Mouse (Mus musculus) left cerebral cortex, adult 8-10 months (tissue): Measurements from ENCODE around the gene Tas2r134. TPM values are rescaled to one million over a fixed set of nuclear protein-coding genes. Genes with fewer than 3 reads are reported as not detected.

Experiments
- DNase-seq, 2 experiments: peaks; one replicate each; pipeline ENCODE4 v3.0.0; 2022; ENCODE audit warnings: low spot score in 2 of 2
- total RNA-seq, 4 experiments: library from RNA; stranded (reverse); gene quantifications; 2 replicates each; pipeline ENCODE4 v1.2.4; 2022

The Tas2r134 gene
- total RNA-seq, 4 experiments from 2014 or later, result not detected

- peak in 1 of 2 experiments; percentile 11 for DNase-seq
Observed at GRCm38 (mm10) chr2:51652086-51652485, 24.8 kb downstream of the Tas2r134 start.

- no peak for DNase-seq
Observed at GRCm38 (mm10) chr2:51657684-51658083, 30.4 kb downstream of the Tas2r134 start.

GRCm38 (mm10) chr2:51658288-51658687 lies 31.0 kb downstream of the Tas2r134 start:
- no peak for DNase-seq

- no peak for DNase-seq
Observed at GRCm38 (mm10) chr2:51674321-51674720, 47.0 kb downstream of the Tas2r134 start.
